Mouse (Mus musculus): ENCODE results near the gene Spo11. TPM values are rescaled to one million over a fixed set of nuclear protein-coding genes. Genes with fewer than 3 reads are reported as not detected.
A peak's percentile ranks its signal among the peaks of the same experiment; 100 is the strongest.

Spo11 gene
- polyA plus RNA-seq (2015; fragmentation: Nextera tagmentation; extraction: Ambion mirVana) = 0.06 and 0.22 TPM in 2 replicates

DNA sequence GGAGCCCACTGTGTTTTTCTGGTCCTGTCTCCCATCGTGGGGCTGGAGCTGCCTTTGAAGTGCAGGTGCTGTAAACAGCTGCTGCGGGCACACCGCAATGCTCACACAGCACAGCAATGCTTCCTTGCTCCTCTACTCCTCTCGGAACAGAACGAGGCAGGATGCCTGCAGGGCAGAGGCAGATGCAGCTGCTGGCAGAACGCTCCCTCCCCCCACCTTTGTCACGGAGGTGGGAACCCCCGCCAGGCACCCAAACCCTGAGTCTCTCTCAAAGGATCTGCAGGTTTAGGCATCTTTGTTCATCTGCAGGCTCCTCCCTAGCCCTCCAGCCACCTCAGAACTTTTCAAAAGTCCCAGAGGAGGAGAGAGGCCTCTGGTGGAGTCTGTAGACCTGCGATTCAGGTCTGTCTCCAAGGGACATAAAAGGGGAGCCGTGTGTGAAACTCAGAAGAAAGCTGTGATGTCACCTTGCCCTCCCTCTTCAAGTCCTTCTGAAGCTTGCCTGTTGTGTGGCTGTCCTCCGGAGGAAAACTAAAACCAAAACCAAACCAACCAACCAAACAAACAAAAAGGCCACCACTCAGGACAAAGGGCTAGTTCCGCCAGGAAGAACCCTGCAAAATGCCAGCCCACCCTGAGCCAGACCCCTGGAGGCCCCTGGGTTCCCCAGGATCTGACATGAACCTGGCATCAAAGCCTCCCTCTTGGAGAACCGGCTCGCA is at the start of gene Spo11:
Gene Spo11, plus strand, starts transcription at position 292 of the 722 bp plus-strand sequence.
- Histone ChIP-seq H3K4me2 (peak within 1 kb of the TSS; percentile 29), H3K9ac (no peak within 1 kb of the TSS), H3K9me3 (no peaks in the 10 kb centered on the region), H3K27ac (no peak within 1 kb of the TSS), H3K4me3 (no peak within 1 kb of the TSS), H3K36me3 (no peaks in the 10 kb centered on the region), H3K27me3 (no peaks in the 10 kb centered on the region), H3K4me1 (0 out of 2 replicates have a peak, but pooled peaks cover 14% of the 10 kb centered on the region)
- ATAC-seq (ENCODE audit: borderline replicate concordance, extremely low read depth, low FRiP score, low TSS enrichment) = peak; percentile 40; the same call in 1 of the 2 replicates
- WGBS = 19% methylated on average over 14 of the region's 14 CpGs

DNA sequence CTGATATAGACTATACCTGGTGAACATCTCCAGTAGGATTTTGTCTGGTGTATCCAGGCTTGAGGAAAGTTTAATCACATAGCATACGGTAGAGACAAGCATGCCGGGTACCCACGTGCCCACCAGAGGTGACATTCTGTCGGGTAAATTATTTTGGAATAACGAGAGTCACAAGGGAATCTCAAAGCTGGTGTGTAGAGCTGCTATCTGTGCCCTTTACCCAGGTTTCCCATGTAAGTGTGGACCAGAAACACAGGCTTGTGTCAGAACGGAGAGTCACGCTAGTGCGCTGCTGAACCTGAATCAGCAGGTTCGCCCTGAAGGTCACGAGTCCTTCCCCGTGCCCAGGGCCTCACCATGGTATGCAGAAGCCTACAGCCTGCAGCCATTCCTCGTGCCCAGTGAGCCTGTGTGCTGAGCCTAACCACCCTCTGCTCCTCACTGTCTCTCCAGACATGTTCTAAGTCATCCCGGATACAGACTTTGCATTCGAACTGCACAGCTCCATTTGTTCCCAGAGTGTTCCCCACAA is 47.5 kb upstream of the Spo11 start:
- H3K4me3 ChIP-seq = no peak overlapping the region
- H3K4me2 ChIP-seq = no peak overlapping the region
- H3K4me1 ChIP-seq = peaks cover 19% of the 10 kb centered on the region
- WGBS = 84% methylated on average over 14 of the region's 14 CpGs
- no peak overlapping the region for H3K27ac ChIP-seq
- H3K9me3 ChIP-seq = no peaks in the 10 kb centered on the region
- no peaks in the 10 kb centered on the region for H3K36me3 ChIP-seq
- no peak overlapping the region for H3K9ac ChIP-seq
- no peak for ATAC-seq (ENCODE audit: borderline replicate concordance, extremely low read depth, low FRiP score, low TSS enrichment)
- no peaks in the 10 kb centered on the region for H3K27me3 ChIP-seq

DNA sequence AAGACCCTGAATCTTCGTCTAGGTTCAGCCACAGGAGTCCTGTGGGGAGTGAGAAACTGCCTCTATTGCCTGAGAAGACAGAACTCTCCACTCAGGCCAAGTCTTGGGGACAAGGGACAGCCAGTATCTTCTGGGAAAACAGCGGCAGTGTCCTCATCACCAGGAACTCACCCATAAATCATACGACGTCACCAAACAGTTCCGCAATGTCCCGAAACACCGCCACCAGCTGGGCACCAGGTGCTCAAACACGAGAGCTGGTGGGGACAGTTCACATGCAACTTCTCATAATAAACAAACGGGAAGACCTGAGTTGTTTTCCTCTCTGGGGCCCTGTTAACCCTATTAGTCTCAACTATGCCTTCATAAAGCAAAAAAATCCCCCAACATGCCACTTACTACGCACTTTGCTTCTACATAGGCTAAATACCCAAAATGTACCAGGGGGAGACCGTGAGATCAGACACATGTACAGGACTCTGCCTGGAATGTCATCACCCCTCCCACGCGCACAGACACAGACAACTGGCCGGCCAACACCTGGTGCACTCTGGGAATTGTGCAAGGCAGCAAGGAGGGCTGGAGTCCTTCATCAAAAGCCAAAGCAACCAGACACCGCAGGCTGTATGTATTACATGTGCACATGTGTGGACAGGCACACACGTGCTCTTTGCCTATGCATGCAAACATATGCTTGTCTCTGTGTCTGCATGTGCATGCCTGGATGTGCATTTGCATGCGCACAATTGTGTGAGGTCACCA is 46.2 kb upstream of the Spo11 start:
- no peak overlapping the region for H3K4me2 ChIP-seq
- peaks cover 30% of the 10 kb centered on the region for H3K4me1 ChIP-seq
- H3K9ac ChIP-seq = no peak overlapping the region
- H3K27ac ChIP-seq = no peak overlapping the region
- no peak overlapping the region for H3K4me3 ChIP-seq
- H3K36me3 ChIP-seq = no peaks in the 10 kb centered on the region
- no peaks in the 10 kb centered on the region for H3K9me3 ChIP-seq
- 72% methylated on average over 17 of the region's 17 CpGs for WGBS
- peaks cover 4% of the 10 kb centered on the region; the same call in 1 of the 2 replicates for H3K27me3 ChIP-seq
- no peak for ATAC-seq (ENCODE audit: borderline replicate concordance, extremely low read depth, low FRiP score, low TSS enrichment)

DNA sequence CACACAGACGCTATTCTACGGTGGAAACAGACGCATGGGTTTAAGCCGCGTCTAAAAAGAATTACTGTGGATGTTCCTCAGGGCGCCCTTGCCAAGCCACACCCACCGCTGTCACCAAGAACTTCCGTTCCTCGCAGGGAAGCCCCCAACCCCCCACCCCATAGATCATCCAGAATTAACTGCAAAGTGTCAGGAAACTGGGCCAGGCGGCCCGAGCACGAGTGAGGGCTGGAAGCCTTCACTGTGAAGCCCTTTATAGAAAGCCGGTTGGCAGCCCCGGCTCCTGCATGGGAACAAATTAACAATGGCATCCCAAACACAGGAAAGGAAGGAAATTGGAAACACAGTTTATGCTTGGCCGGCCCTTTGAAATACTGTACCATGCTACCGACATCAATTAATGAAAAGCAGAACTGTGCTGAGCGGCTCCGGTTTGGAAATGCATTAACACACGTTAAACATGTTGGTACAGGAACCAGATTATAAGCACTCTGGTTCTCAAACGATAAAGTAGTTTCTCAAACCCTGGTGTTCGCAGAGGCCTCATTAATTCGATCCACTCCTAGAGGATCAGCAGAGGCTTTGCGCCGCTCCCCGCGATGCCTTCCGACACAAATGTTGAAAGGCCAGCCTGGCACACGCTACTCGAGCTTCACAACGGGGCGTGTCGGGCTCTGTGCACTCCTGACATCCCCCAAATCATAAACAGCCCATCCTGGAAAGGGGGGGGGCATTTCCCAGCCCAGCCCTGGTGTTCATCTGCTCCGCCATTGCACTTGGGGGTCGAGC is 43.7 kb upstream of the Spo11 start:
- Histone ChIP-seq H3K4me2 (peak overlapping the region; percentile 52), H3K4me3 (peak overlapping the region; percentile 12; the same call in 1 of the 2 replicates), H3K4me1 (peaks cover 55% of the 10 kb centered on the region), H3K27me3 (peaks cover 24% of the 10 kb centered on the region), H3K9me3 (no peaks in the 10 kb centered on the region), H3K27ac (peak overlapping the region; percentile 16), H3K36me3 (no peaks in the 10 kb centered on the region), H3K9ac (no peak overlapping the region)
- ATAC-seq (ENCODE audit: borderline replicate concordance, extremely low read depth, low FRiP score, low TSS enrichment) = peak; percentile 73; the same call in 1 of the 2 replicates
- 8% methylated on average over 34 of the region's 34 CpGs for WGBS

DNA sequence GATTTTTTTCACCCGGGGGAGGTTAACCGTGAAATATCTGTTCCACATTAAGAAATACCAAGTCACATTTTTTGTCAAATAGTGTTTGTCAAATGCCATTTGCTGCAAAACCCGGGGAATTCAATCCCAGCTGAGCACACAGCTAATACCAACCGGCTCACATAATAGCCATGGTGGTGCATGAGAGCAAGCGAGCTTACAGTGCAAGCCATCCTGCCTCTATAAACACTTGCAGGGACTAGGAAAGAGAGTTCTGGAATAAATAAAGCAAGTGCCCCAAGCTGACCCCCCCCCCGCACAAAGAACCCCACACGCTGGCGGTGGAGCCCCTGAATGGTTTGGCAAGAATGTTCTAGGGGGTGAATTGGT is 43.1 kb upstream of the Spo11 start:
- peak overlapping the region; percentile 16 for H3K27ac ChIP-seq
- ATAC-seq (ENCODE audit: borderline replicate concordance, extremely low read depth, low FRiP score, low TSS enrichment) = no peak
- H3K4me1 ChIP-seq = peaks cover 61% of the 10 kb centered on the region
- WGBS = 11% methylated on average over 8 of the region's 8 CpGs
- no peak overlapping the region for H3K9ac ChIP-seq
- peaks cover 30% of the 10 kb centered on the region for H3K27me3 ChIP-seq
- no peaks in the 10 kb centered on the region for H3K36me3 ChIP-seq
- H3K4me3 ChIP-seq = peak overlapping the region; percentile 12; the same call in 1 of the 2 replicates
- peak overlapping the region; percentile 52 for H3K4me2 ChIP-seq
- no peaks in the 10 kb centered on the region for H3K9me3 ChIP-seq

DNA sequence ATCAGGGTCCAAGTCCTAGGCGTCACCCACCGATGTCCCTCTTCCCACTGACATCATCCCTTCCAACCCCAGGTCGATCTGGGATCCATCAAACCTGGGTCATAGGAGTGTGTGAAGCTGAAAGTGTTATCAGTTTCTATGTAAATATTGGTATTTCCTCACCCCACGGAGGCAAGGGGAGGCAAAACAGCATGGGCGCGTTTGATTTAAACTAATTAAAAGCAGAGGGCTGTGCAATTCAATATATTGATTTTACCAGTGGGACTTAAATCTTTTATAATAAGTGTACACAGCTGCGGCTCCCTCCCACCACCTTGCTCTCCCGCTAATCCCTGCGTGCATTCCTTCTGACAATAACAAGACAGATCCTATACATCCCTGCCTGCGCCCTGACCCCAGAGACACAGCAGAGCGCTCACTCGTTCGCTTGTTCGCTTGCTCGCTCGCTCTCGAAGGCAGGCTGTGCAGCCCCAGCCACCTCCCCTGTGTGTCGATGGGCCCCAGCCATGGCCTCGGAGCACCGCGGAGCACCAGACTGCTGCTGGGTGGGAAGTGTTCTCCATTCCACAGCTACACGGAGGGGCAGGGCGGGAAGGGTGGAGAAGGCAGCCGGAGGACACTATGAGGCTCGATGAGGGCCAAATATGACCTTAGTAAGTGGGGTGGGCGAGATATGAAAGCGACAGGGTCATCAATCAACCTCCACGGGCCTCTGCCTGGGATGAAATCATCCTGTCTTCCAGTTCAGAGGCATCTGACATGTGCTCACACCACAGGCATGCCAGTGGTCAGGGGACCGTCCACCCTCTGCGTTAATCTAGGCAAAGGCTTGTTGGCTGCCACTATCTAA is 42.4 kb upstream of the Spo11 start:
- Histone ChIP-seq H3K36me3 (no peaks in the 10 kb centered on the region), H3K9me3 (no peaks in the 10 kb centered on the region), H3K4me2 (peak overlapping the region; percentile 52; the same call in 1 of the 2 replicates), H3K9ac (no peak overlapping the region), H3K27me3 (peaks cover 37% of the 10 kb centered on the region), H3K4me3 (no peak overlapping the region), H3K4me1 (peaks cover 68% of the 10 kb centered on the region), H3K27ac (no peak overlapping the region)
- WGBS = 22% methylated on average over 30 of the region's 30 CpGs
- no peak for ATAC-seq (ENCODE audit: borderline replicate concordance, extremely low read depth, low FRiP score, low TSS enrichment)

DNA sequence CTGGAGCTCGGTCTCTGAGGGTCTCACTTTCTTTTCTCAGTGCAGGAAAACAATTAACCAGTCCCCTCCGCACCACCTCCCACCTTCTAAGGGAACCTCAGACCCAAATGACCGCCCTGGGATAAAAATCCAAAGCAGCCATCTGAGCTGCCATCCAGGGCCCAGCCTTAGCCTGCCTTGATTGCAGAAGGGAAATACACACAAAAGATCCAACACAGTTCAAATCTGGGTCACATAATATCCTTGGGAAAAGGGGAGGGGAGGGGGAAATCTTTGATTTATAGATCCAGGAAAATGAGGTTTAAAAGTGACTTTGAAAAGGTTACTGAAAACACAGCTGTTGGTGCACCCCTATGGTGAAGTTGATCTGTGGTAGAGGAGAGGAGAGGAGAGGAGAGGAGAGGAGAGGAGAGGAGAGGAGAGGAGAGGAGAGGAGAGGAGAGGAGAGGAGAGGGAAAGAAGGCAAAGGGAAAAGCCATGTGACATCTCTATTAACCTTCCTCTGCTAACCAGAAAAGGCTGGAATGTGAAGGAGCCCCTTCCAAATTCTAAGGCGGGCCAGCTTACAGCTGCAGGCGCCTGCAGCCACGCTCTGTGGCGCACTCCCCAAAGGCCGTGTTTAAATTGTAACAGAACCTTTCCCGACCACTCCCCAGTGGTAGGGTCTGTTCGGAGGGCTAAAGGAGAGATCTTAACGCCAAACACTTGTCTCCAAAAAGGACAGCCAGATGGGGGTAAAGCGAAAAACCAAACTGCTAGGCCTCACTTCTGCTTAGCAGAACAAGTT is 41.5 kb upstream of the Spo11 start:
- no peak overlapping the region for H3K4me3 ChIP-seq
- ATAC-seq (ENCODE audit: borderline replicate concordance, extremely low read depth, low FRiP score, low TSS enrichment) = no peak
- no peaks in the 10 kb centered on the region for H3K9me3 ChIP-seq
- H3K4me2 ChIP-seq = no peak overlapping the region
- no peaks in the 10 kb centered on the region for H3K36me3 ChIP-seq
- peaks cover 40% of the 10 kb centered on the region for H3K27me3 ChIP-seq
- whole genome bisulfite sequencing = 50% methylated on average over 12 of the region's 12 CpGs
- no peak overlapping the region for H3K9ac ChIP-seq
- no peak overlapping the region for H3K27ac ChIP-seq
- H3K4me1 ChIP-seq = peaks cover 74% of the 10 kb centered on the region

DNA sequence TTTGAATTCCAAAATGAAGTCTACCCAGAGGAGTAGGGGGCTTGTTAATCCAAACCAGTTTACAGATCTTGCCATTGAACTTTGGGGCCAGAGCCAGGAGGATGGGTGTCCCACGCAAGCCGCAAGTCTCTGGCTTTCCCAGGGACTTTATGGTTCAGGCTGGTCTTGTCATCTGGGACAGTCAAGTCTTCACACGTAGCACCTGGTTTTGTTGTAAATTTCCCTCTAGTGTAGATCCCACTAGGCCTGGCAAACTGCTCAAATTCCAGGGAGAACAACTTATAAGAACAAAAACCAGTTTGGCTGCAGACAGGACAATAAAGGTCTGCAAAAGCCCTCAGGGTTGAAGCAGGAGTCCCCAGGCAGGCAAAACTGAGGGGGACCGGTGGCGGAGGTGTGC is 40.7 kb upstream of the Spo11 start:
- H3K9me3 ChIP-seq = no peaks in the 10 kb centered on the region
- H3K4me2 ChIP-seq = no peak overlapping the region
- H3K4me1 ChIP-seq = peaks cover 79% of the 10 kb centered on the region
- peaks cover 48% of the 10 kb centered on the region for H3K27me3 ChIP-seq
- no peak overlapping the region for H3K9ac ChIP-seq
- ATAC-seq (ENCODE audit: borderline replicate concordance, extremely low read depth, low FRiP score, low TSS enrichment) = no peak
- no peaks in the 10 kb centered on the region for H3K36me3 ChIP-seq
- H3K4me3 ChIP-seq = no peak overlapping the region
- 78% methylated on average over 5 of the region's 5 CpGs for WGBS
- no peak overlapping the region for H3K27ac ChIP-seq

DNA sequence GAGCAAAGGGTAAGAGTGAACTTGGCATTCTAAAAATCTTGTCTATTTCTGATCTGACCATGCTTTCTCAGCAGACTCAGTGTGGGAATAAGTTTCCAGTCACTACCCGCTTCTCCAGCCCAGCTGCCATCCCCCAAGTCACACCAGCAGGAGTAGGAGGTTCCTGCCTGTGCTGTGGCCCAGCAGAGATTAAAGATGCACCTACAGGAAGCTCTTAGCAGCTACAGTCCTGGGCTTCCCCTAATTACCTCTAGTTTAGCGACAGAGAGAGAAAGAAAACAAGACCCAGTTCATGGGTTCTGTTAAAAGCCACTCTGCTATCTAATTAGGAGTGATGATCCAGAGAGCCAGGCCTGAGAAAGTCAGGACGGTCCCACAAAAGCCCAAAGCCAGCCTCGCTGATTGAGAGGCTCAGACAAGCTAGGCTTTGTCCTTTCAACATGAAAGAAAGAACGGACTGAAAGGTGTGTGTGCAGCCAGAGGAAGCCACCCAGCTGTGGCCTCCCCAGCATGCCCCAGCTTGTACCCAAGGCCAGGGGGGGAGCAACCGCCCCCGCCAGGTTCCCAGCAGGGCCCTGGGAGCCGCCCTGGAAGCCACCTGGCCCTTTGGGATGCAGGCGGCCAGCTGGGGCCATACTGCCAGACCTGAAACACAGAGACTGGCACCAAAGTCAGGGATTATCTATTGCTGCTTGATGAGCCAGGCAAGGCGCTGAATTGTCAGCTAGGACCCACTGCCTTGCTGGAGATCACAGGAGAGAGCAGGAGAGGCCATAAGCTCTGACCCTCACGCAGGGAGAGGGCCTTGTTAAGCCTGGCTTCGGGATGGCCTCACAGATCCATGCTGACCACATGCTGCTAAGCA is 39.9 kb upstream of the Spo11 start:
- Histone ChIP-seq H3K27ac (no peak overlapping the region), H3K4me2 (peak overlapping the region; percentile 100), H3K27me3 (peaks cover 52% of the 10 kb centered on the region), H3K9me3 (no peaks in the 10 kb centered on the region), H3K36me3 (no peaks in the 10 kb centered on the region), H3K9ac (no peak overlapping the region), H3K4me3 (peak overlapping the region; percentile 69; the same call in 1 of the 2 replicates), H3K4me1 (peaks cover 79% of the 10 kb centered on the region)
- ATAC-seq (ENCODE audit: borderline replicate concordance, extremely low read depth, low FRiP score, low TSS enrichment) = no peak
- 57% methylated on average over 12 of the region's 12 CpGs for WGBS
